Mouse (Mus musculus): ENCODE data around the gene Zbtb38. TPM values are rescaled to one million over a fixed set of nuclear protein-coding genes. Genes with fewer than 3 reads are reported as not detected.

The Zbtb38 gene
- polyA plus RNA-seq, 1 experiment = 10.0 TPM

DNA sequence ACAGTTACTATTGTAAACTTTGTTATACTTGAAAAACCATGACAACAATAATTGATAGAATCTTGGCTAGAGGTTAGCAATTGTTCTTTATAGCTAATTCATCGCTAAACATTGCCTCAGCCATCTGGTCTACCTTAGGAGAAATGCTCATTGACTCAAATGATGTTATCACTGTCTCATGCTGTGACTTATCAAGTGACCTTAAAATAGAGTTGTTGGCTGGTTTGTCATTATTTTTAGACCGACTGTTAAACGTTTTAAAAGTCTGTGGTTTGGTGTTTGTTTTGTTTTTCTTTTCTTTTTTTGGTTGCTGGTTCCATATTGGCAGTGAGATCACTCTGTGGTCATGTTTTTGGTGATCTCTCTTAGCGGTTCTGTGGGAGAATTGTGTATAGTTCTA is 99.1 kb downstream of the Zbtb38 start:
- TF ChIP-seq FOSL1 (IDR thresholded peaks at IDR 0.05; ENCODE audit: insufficient read depth, low read length, poor library complexity, severe bottlenecking) (no peak), USF1 (IDR thresholded peaks at IDR 0.05; ENCODE audit: low read depth) (no peak), MAX (IDR thresholded peaks at IDR 0.05) (no peak), MYOG (IDR thresholded peaks at IDR 0.05; ENCODE audit: control insufficient read depth, extremely low read depth, insufficient read length) (no peak), MYOD1 (IDR thresholded peaks at IDR 0.05; ENCODE audit: control insufficient read depth, insufficient read length, low read depth) (no peak), CEBPB (IDR thresholded peaks at IDR 0.05; ENCODE audit: low read depth) (no peak)
- H3K36me3 ChIP-seq (ENCODE audit: control insufficient read depth, insufficient read depth) = no peaks in the 10 kb centered on the region

DNA sequence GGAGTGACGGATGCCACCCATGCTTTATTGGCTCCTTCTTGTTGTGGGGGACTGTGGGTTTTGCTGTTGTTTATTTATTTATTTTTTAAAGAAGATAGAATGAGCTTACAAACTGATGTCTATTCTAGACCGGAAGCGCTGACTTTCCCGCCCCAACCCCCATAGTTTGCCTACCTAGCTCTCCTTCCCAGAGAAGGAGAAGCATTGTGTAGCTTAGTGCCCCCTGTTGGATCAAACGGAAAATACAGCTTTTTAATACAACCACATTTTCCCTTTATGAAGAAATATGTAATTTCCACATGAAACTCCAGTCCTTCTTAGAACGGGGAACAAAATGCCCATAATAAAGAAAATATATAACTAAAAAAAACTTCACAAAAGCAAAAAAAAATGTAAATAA is 99.9 kb downstream of the Zbtb38 start:
- H3K4me3 ChIP-seq (ENCODE audit: insufficient read depth, poor library complexity, severe bottlenecking) = no peak overlapping the region
- TF ChIP-seq MYOD1 (IDR thresholded peaks at IDR 0.05; ENCODE audit: control insufficient read depth, insufficient read length, low read depth) (no peak), CTCF (IDR thresholded peaks at IDR 0.05; ENCODE audit: control insufficient read depth, insufficient read depth, insufficient read length) (no peak), FOSL1 (IDR thresholded peaks at IDR 0.05; ENCODE audit: insufficient read depth, low read length, poor library complexity, severe bottlenecking) (no peak), CEBPB (IDR thresholded peaks at IDR 0.05; ENCODE audit: low read depth) (no peak), MAX (IDR thresholded peaks at IDR 0.05) (no peak), MYOG (IDR thresholded peaks at IDR 0.05; ENCODE audit: control insufficient read depth, extremely low read depth, insufficient read length) (no peak), USF1 (IDR thresholded peaks at IDR 0.05; ENCODE audit: low read depth) (no peak)
- no peaks in the 10 kb centered on the region for H3K79me2 ChIP-seq (ENCODE audit: control insufficient read depth, insufficient read depth)
- no peaks in the 10 kb centered on the region for H3K79me3 ChIP-seq (ENCODE audit: low read depth)
- no peaks in the 10 kb centered on the region for H3K36me3 ChIP-seq (ENCODE audit: control insufficient read depth, insufficient read depth)
- no peaks in the 10 kb centered on the region for H3K27me3 ChIP-seq (ENCODE audit: control insufficient read depth, insufficient read depth, insufficient read length)
- no peak overlapping the region for H3ac ChIP-seq (ENCODE audit: control insufficient read depth, insufficient read length, low read depth)

More for the DNA sequence above, 99.1 kb downstream of the Zbtb38 start:
- H3ac ChIP-seq (ENCODE audit: control insufficient read depth, insufficient read length, low read depth) = no peak overlapping the region
- no peaks in the 10 kb centered on the region for H3K79me3 ChIP-seq (ENCODE audit: low read depth)
- no peaks in the 10 kb centered on the region for H3K79me2 ChIP-seq (ENCODE audit: control insufficient read depth, insufficient read depth)
- H3K27me3 ChIP-seq (ENCODE audit: control insufficient read depth, insufficient read depth, insufficient read length) = no peaks in the 10 kb centered on the region
- H3K4me3 ChIP-seq (ENCODE audit: insufficient read depth, poor library complexity, severe bottlenecking) = no peak overlapping the region

DNA sequence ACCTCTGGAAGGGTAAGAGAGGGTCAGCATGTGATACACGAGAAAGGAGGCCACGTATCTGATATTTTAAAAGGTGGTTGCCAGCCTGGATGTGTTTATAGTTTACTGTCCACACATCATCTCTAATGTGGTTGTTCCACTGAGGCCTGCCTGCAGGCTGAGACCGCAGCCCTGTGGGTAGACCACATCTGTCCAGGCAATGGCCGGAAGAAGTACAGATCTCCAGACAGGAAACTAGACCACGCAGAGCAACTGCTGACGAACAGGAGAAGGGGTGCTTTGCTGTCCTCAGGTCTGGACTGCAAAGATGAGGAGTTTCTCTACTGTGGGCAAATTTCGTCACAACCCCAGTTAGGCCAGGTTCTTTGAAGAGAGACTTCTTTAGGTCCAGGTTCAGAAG is 101.8 kb downstream of the Zbtb38 start:
- Histone ChIP-seq H3K79me2 (ENCODE audit: control insufficient read depth, insufficient read depth) (no peaks in the 10 kb centered on the region), H3K4me3 (ENCODE audit: insufficient read depth, poor library complexity, severe bottlenecking) (no peak overlapping the region), H3ac (ENCODE audit: control insufficient read depth, insufficient read length, low read depth) (no peak overlapping the region), H3K79me3 (ENCODE audit: low read depth) (no peaks in the 10 kb centered on the region), H3K36me3 (ENCODE audit: control insufficient read depth, insufficient read depth) (no peaks in the 10 kb centered on the region), H3K27me3 (ENCODE audit: control insufficient read depth, insufficient read depth, insufficient read length) (no peaks in the 10 kb centered on the region)
- TF ChIP-seq MYOG (IDR thresholded peaks at IDR 0.05; ENCODE audit: control insufficient read depth, extremely low read depth, insufficient read length) (no peak), MYOD1 (IDR thresholded peaks at IDR 0.05; ENCODE audit: control insufficient read depth, insufficient read length, low read depth) (no peak), FOSL1 (IDR thresholded peaks at IDR 0.05; ENCODE audit: insufficient read depth, low read length, poor library complexity, severe bottlenecking) (no peak), USF1 (IDR thresholded peaks at IDR 0.05; ENCODE audit: low read depth) (no peak), CEBPB (IDR thresholded peaks at IDR 0.05; ENCODE audit: low read depth) (no peak), MAX (IDR thresholded peaks at IDR 0.05) (no peak), CTCF (IDR thresholded peaks at IDR 0.05; ENCODE audit: control insufficient read depth, insufficient read depth, insufficient read length) (no peak)

DNA sequence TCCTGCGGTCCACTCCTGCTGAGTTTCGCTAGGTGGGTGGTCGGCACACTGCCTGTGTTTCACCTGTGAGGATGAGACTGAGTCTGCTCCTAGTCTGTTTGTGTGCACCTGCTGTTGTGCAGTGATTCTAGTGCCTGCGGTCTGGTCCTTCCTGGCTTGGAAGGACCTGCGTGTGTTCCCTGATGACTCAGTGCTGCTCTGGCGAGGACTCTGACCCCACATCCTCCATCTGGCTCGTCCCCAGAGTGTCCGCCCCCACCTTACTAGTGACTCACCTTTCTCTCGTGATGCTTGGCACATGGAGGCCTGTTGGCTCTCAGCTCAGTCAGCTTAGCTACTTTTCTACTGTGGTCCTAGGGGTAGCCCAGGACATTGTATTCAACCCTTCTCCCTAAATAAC is 102.7 kb downstream of the Zbtb38 start:
- H3K79me2 ChIP-seq (ENCODE audit: control insufficient read depth, insufficient read depth) = no peaks in the 10 kb centered on the region
- no peaks in the 10 kb centered on the region for H3K27me3 ChIP-seq (ENCODE audit: control insufficient read depth, insufficient read depth, insufficient read length)
- H3K4me3 ChIP-seq (ENCODE audit: insufficient read depth, poor library complexity, severe bottlenecking) = no peak overlapping the region
- H3ac ChIP-seq (ENCODE audit: control insufficient read depth, insufficient read length, low read depth) = no peak overlapping the region
- TF ChIP-seq FOSL1 (IDR thresholded peaks at IDR 0.05; ENCODE audit: insufficient read depth, low read length, poor library complexity, severe bottlenecking) = peak; percentile 72
- TF ChIP-seq CEBPB (IDR thresholded peaks at IDR 0.05; ENCODE audit: low read depth) = no peak
- TF ChIP-seq USF1 (IDR thresholded peaks at IDR 0.05; ENCODE audit: low read depth) = no peak
- TF ChIP-seq MAX (IDR thresholded peaks at IDR 0.05) = peak; percentile 63
- peak; percentile 72 for TF ChIP-seq MYOD1 (IDR thresholded peaks at IDR 0.05; ENCODE audit: control insufficient read depth, insufficient read length, low read depth)
- no peak for TF ChIP-seq CTCF (IDR thresholded peaks at IDR 0.05; ENCODE audit: control insufficient read depth, insufficient read depth, insufficient read length)
- TF ChIP-seq MYOG (IDR thresholded peaks at IDR 0.05; ENCODE audit: control insufficient read depth, extremely low read depth, insufficient read length) = no peak
- H3K79me3 ChIP-seq (ENCODE audit: low read depth) = no peaks in the 10 kb centered on the region
- H3K36me3 ChIP-seq (ENCODE audit: control insufficient read depth, insufficient read depth) = no peaks in the 10 kb centered on the region

DNA sequence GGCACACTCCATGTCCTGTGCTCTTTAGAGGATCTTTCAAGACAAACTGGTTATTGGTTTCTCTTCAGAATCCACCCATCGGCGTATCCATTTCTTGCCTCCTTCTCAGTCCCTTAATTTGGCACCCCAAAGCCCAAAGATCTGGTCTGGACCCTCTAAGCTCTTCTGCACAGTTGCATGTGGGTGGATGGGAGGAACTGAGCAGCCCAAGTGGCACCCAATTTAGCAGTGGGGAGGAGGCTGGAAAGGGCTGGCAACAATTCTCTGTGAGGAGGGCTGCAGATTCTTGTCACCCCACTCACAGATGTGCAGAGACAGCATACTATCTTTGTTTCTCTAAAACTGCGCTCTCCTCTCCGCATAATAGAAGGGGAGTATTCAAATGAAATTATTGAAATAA is 103.3 kb downstream of the Zbtb38 start:
- Histone ChIP-seq H3K79me2 (ENCODE audit: control insufficient read depth, insufficient read depth) (no peaks in the 10 kb centered on the region), H3K4me3 (ENCODE audit: insufficient read depth, poor library complexity, severe bottlenecking) (no peak overlapping the region), H3K79me3 (ENCODE audit: low read depth) (no peaks in the 10 kb centered on the region), H3K36me3 (ENCODE audit: control insufficient read depth, insufficient read depth) (no peaks in the 10 kb centered on the region), H3ac (ENCODE audit: control insufficient read depth, insufficient read length, low read depth) (no peak overlapping the region), H3K27me3 (ENCODE audit: control insufficient read depth, insufficient read depth, insufficient read length) (no peaks in the 10 kb centered on the region)
- TF ChIP-seq MYOG (IDR thresholded peaks at IDR 0.05; ENCODE audit: control insufficient read depth, extremely low read depth, insufficient read length) (no peak), MAX (IDR thresholded peaks at IDR 0.05) (no peak), CTCF (IDR thresholded peaks at IDR 0.05; ENCODE audit: control insufficient read depth, insufficient read depth, insufficient read length) (no peak), USF1 (IDR thresholded peaks at IDR 0.05; ENCODE audit: low read depth) (no peak), MYOD1 (IDR thresholded peaks at IDR 0.05; ENCODE audit: control insufficient read depth, insufficient read length, low read depth) (no peak)

DNA sequence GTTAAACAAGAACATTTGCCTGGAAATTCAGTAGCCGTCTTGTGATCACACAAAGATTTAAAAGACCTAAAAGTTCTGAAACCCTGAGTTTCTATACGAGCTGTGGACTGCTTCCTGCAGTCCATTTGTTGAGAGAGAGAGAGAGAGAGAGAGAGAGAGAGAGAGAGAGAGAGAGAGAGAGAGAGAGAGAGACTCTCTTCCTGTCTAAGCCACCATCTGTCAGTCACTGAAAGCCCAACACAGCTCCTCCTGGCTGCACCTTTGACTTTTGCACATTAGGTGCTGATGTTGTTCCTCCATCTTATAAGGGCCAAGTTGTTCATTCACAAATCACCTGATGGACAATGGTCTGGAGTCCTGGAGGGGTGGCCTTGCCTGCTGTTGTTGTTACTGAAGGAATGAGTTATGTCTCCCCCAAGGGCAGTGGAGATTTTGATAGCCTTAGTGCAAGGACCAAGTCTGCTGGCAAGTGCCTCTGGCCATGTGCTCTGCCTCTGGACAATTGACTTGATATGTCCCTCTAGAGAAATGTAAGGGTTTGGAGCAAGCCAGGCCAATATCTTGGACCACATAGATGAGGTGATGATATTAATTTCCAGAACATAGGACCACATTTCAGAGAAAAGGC is 105.8 kb downstream of the Zbtb38 start:
- no peak overlapping the region for H3ac ChIP-seq (ENCODE audit: control insufficient read depth, insufficient read length, low read depth)
- no peaks in the 10 kb centered on the region for H3K79me3 ChIP-seq (ENCODE audit: low read depth)
- no peak overlapping the region for H3K4me3 ChIP-seq (ENCODE audit: insufficient read depth, poor library complexity, severe bottlenecking)
- no peaks in the 10 kb centered on the region for H3K36me3 ChIP-seq (ENCODE audit: control insufficient read depth, insufficient read depth)
- TF ChIP-seq MYOD1 (IDR thresholded peaks at IDR 0.05; ENCODE audit: control insufficient read depth, insufficient read length, low read depth) = no peak
- TF ChIP-seq MAX (IDR thresholded peaks at IDR 0.05) = no peak
- no peak for TF ChIP-seq USF1 (IDR thresholded peaks at IDR 0.05; ENCODE audit: low read depth)
- no peak for TF ChIP-seq FOSL1 (IDR thresholded peaks at IDR 0.05; ENCODE audit: insufficient read depth, low read length, poor library complexity, severe bottlenecking)
- TF ChIP-seq CTCF (IDR thresholded peaks at IDR 0.05; ENCODE audit: control insufficient read depth, insufficient read depth, insufficient read length) = no peak
- no peak for TF ChIP-seq MYOG (IDR thresholded peaks at IDR 0.05; ENCODE audit: control insufficient read depth, extremely low read depth, insufficient read length)
- TF ChIP-seq CEBPB (IDR thresholded peaks at IDR 0.05; ENCODE audit: low read depth) = no peak
- no peaks in the 10 kb centered on the region for H3K79me2 ChIP-seq (ENCODE audit: control insufficient read depth, insufficient read depth)
- H3K27me3 ChIP-seq (ENCODE audit: control insufficient read depth, insufficient read depth, insufficient read length) = no peaks in the 10 kb centered on the region
